Mouse (Mus musculus): ENCODE data around the gene Rassf6.

DNA sequence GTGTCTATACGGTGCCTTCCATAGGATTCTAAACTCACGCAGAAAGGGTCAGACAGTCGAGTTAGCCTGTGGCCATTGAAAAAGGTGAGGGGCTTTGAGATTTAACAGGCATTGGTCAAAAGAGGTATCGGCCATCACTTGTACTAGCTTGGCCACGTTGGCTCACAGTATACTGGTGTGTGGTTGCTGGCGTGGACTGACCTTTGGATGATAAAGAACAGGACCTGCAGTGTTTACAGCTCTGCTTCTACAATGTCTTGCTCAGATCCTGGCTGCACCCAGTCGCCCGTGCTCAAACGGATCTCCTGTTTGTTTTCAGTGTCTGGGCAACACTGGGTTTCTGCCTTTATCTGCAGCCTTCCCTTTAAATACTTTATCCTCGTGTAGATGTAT is 757 bp upstream of the Rassf6 start:
- TF ChIP-seq POLR2A (IDR thresholded peaks at IDR 0.05; ENCODE audit: low read depth, low read length) (no peak), CTCF (IDR thresholded peaks at IDR 0.05; ENCODE audit: borderline replicate concordance, insufficient read depth, low read length) (no peak)
